Mouse (Mus musculus): Measurements from ENCODE around the gene Gm15293.
"Not testable (repeated sequence)": the region's sequence is repeated elsewhere in the genome, so short reads cannot be mapped to it uniquely, and the experiment has no call there.

Gm15293 gene

GRCm38 (mm10) chr8:21201261-21201660 is at the start of gene Gm15293:
Gm15293 (plus strand) TSS chr8:21201561.
- not testable (repeated sequence) for DNase-seq

GRCm38 (mm10) chr8:21161977-21162376 is 39.4 kb upstream of the Gm15293 start, which contains the start of gene Defa22:
Defa22 (plus strand) TSS chr8:21162277.
- DNase-seq, result not testable (repeated sequence)

GRCm38 (mm10) chr8:21191314-21191713 is 10.0 kb upstream of the Gm15293 start, which contains the start of gene Defa31:
Defa31 (plus strand) TSS chr8:21191614.
- not testable (repeated sequence) for DNase-seq

Data from thymus, postnatal 36 days (tissue).